Mouse (Mus musculus) lung, postnatal 0 days (tissue): ENCODE data around the gene Vapb. TPM values are rescaled to one million over a fixed set of nuclear protein-coding genes. Genes with fewer than 3 reads are reported as not detected.
"Not testable (repeated sequence)": the region's sequence is repeated elsewhere in the genome, so short reads cannot be mapped to it uniquely, and the experiment has no call there.

Source experiments
- ATAC-seq: fragments of 200-750 bp; cut with Nextera tagmentation; 2 replicates; pipeline ENCODE4 v1.8.0; 2017; ENCODE audit warnings: moderate library complexity
- DNase-seq: peaks from one replicate; pipeline ENCODE4 v3.0.0-alpha.2; 2016; ENCODE audit warnings: low spot score
- H3K27ac ChIP-seq: fragments of 300-500 bp; sonication (generic); 2 replicates; pipeline ENCODE4 v1.5.1; 2014; ENCODE audit warnings: antibody characterized with exemption, mild to moderate bottlenecking, low read length, mixed read lengths
- H3K27me3 ChIP-seq: fragments of 300-500 bp; sonication (generic); replicated peaks from 2 replicates; pipeline ENCODE4 v1.6.1; 2014; ENCODE audit warnings: low read length, mixed read lengths; ENCODE audit not compliant: insufficient read depth
- H3K36me3 ChIP-seq: fragments of 300-500 bp; sonication (generic); 2 replicates; pipeline ENCODE4 v1.6.1; 2014; ENCODE audit warnings: low read length, mixed read lengths; ENCODE audit not compliant: insufficient read depth
- H3K4me1 ChIP-seq: fragments of 300-500 bp; sonication (generic); 2 replicates; pipeline ENCODE4 v1.6.1; 2014; ENCODE audit warnings: antibody characterized with exemption, low read depth, low read length, mixed read lengths; ENCODE audit not compliant: insufficient read depth
- H3K4me2 ChIP-seq: fragments of 300-500 bp; sonication (generic); replicated peaks from 2 replicates; pipeline ENCODE4 v1.6.1; 2014; ENCODE audit warnings: low read depth, mild to moderate bottlenecking, low read length, moderate library complexity, mixed read lengths
- H3K4me3 ChIP-seq: fragments of 300-500 bp; sonication (generic); 2 replicates; pipeline ENCODE4 v1.5.1; 2014; ENCODE audit warnings: low read depth, low read length
- H3K9ac ChIP-seq: fragments of 300-500 bp; sonication (generic); replicated peaks from 2 replicates; pipeline ENCODE4 v1.6.1; 2014; ENCODE audit warnings: low read depth, mild to moderate bottlenecking
- H3K9me3 ChIP-seq: fragments of 300-500 bp; sonication (generic); 2 replicates; pipeline ENCODE4 v1.6.1; 2016; ENCODE audit warnings: low read length, mixed read lengths
- CTCF ChIP-seq: IDR thresholded peaks from 2 replicates; pipeline ENCODE4 v1.5.1; 2016; ENCODE audit warnings: antibody characterized with exemption, mild to moderate bottlenecking
- EP300 ChIP-seq: IDR thresholded peaks from 2 replicates; pipeline ENCODE4 v1.6.1; 2016; ENCODE audit warnings: antibody characterized with exemption, mild to moderate bottlenecking, control low read depth
- WGBS: fragments of 180-500 bp; shearing (Covaris S2); extraction: QIAGEN DNeasy Blood & Tissue Kit; methylation state at CpG from one replicate; pipeline ENCODE4 v1.1.7; 2014; 5-methylcytosine and 5-hydroxymethylcytosine counted together
- polyA plus RNA-seq: library from polyadenylated mRNA; unstranded; fragments of >200 nt; fragmentation: Nextera tagmentation; extraction: Ambion mirVana; gene quantifications from 2 replicates; pipeline ENCODE4 v1.2.1, GENCODE M21; 2015

Gene Vapb
- polyA plus RNA-seq, 1 experiment from 2014 or later = 12.9 TPM

GRCm38 (mm10) chr2:173714620-173715218, 22.6 kb upstream of the Vapb start:
- no peak overlapping the region for H3K27ac ChIP-seq
- H3K9ac ChIP-seq = no peak overlapping the region
- TF ChIP-seq CTCF (no peak), EP300 (no peak)
- no peak overlapping the region for H3K4me3 ChIP-seq
- 52% methylated on average over 8 of the region's 8 CpGs for WGBS
- H3K9me3 ChIP-seq = no peaks in the 10 kb centered on the region
- H3K4me1 ChIP-seq = no peaks in the 10 kb centered on the region
- DNase-seq = no peak
- H3K36me3 ChIP-seq = no peaks in the 10 kb centered on the region
- ATAC-seq = no peak
- no peak overlapping the region for H3K4me2 ChIP-seq
- H3K27me3 ChIP-seq = no peaks in the 10 kb centered on the region

- 83% methylated on average over 5 of the region's 5 CpGs for whole genome bisulfite sequencing
- no peak for TF ChIP-seq CTCF
- TF ChIP-seq EP300 = no peak
These were observed 20.3 kb upstream of the Vapb start for GRCm38 (mm10) chr2:173716966-173717365.

GRCm38 (mm10) chr2:173719115-173719514, 18.2 kb upstream of the Vapb start, which contains the start of gene 1700010B08Rik:
Gene 1700010B08Rik (plus strand): TSS chr2:173719415.
- not testable (repeated sequence) for H3K4me3 ChIP-seq, H3K9me3 ChIP-seq, H3K9ac ChIP-seq, H3K4me1 ChIP-seq, H3K27me3 ChIP-seq, ATAC-seq, DNase-seq, H3K27ac ChIP-seq, H3K36me3 ChIP-seq, H3K4me2 ChIP-seq
- WGBS = 75% methylated on average over 6 of the region's 7 CpGs

More at GRCm38 (mm10) chr2:173716966-173717365, 20.3 kb upstream of the Vapb start:
- Histone ChIP-seq H3K9ac (no peak overlapping the region), H3K4me1 (no peaks in the 10 kb centered on the region), H3K36me3 (no peaks in the 10 kb centered on the region), H3K4me2 (no peak overlapping the region), H3K27ac (no peak overlapping the region), H3K9me3 (no peaks in the 10 kb centered on the region), H3K27me3 (no peaks in the 10 kb centered on the region), H3K4me3 (no peak overlapping the region)
- ATAC-seq (no peak), DNase-seq (no peak)

GRCm38 (mm10) chr2:173722251-173722857, 15.0 kb upstream of the Vapb start:
- H3K36me3 ChIP-seq = no peaks in the 10 kb centered on the region
- H3K27me3 ChIP-seq = no peaks in the 10 kb centered on the region
- H3K4me2 ChIP-seq = no peak overlapping the region
- ATAC-seq = peak; percentile 46; the same call in 1 of the 2 replicates
- H3K4me1 ChIP-seq = peaks cover 4% of the 10 kb centered on the region; the same call in 1 of the 2 replicates
- DNase-seq = no peak
- H3K9me3 ChIP-seq = no peaks in the 10 kb centered on the region
- no peak overlapping the region for H3K27ac ChIP-seq
- no peak overlapping the region for H3K9ac ChIP-seq
- TF ChIP-seq EP300 (no peak), CTCF (no peak)
- no peak overlapping the region for H3K4me3 ChIP-seq
- WGBS = 31% methylated on average over 11 of the region's 11 CpGs

- DNase-seq (no peak), ATAC-seq (no peak; the same call in 1 of the 2 replicates)
- no peak overlapping the region for H3K4me2 ChIP-seq
- 36% methylated on average over 14 of the region's 14 CpGs for WGBS
- H3K27me3 ChIP-seq = no peaks in the 10 kb centered on the region
- no peak for TF ChIP-seq CTCF
- no peak for TF ChIP-seq EP300
- peaks cover 4% of the 10 kb centered on the region; the same call in 1 of the 2 replicates for H3K4me1 ChIP-seq
- no peaks in the 10 kb centered on the region for H3K36me3 ChIP-seq
- H3K4me3 ChIP-seq = no peak overlapping the region
- H3K27ac ChIP-seq = no peak overlapping the region
- no peak overlapping the region for H3K9ac ChIP-seq
- no peaks in the 10 kb centered on the region for H3K9me3 ChIP-seq
These were observed 12.9 kb upstream of the Vapb start for GRCm38 (mm10) chr2:173724382-173724781.

- Histone ChIP-seq H3K27me3 (no peaks in the 10 kb centered on the region), H3K9me3 (no peaks in the 10 kb centered on the region), H3K4me3 (no peak overlapping the region), H3K36me3 (no peaks in the 10 kb centered on the region), H3K4me2 (no peak overlapping the region), H3K9ac (no peak overlapping the region), H3K4me1 (peaks cover 4% of the 10 kb centered on the region; the same call in 1 of the 2 replicates), H3K27ac (no peak overlapping the region)
- DNase-seq (no peak), ATAC-seq (no peak)
- WGBS = 58% methylated on average over 15 of the region's 15 CpGs
- no peak for TF ChIP-seq EP300
- no peak for TF ChIP-seq CTCF
These were observed 12.1 kb upstream of the Vapb start for GRCm38 (mm10) chr2:173724940-173725807.
